Mouse (Mus musculus) G1E (cell line): ENCODE data around the gene Schip1. TPM values are rescaled to one million over a fixed set of nuclear protein-coding genes. Genes with fewer than 3 reads are reported as not detected.

Source experiments
- ATAC-seq: 2 replicates; pipeline ENCODE4 v1.8.0; 2016; ENCODE audit warnings: mild to moderate bottlenecking; ENCODE audit not compliant: insufficient number of reproducible peaks, poor library complexity, low FRiP score, severe bottlenecking; ENCODE audit errors: extremely low read depth
- DNase-seq: peaks from one replicate; pipeline ENCODE4 v3.0.0; 2012; ENCODE audit warnings: low spot score
- H3K27me3 ChIP-seq: 2 replicates; pipeline ENCODE4 v1.6.1; 2012; ENCODE audit warnings: mild to moderate bottlenecking, low read length, inconsistent platforms; ENCODE audit not compliant: insufficient read depth
- H3K36me3 ChIP-seq: replicated peaks from 2 replicates; pipeline ENCODE3; 2012; ENCODE audit warnings: mild to moderate bottlenecking, inconsistent platforms
- H3K4me1 ChIP-seq: 2 replicates; pipeline ENCODE4 v1.6.1; 2012; ENCODE audit warnings: low read depth, low read length, inconsistent platforms, mixed read lengths; ENCODE audit not compliant: insufficient read depth
- H3K4me3 ChIP-seq: 2 replicates; pipeline ENCODE4 v1.5.1; 2012; ENCODE audit warnings: low read depth, mild to moderate bottlenecking, inconsistent platforms, low read length, moderate library complexity, mixed read lengths
- H3K9me3 ChIP-seq: replicated peaks from 2 replicates; pipeline ENCODE4 v1.6.1; 2012; ENCODE audit warnings: inconsistent platforms
- CTCF ChIP-seq: IDR thresholded peaks from 2 replicates; pipeline ENCODE4 v1.5.1; 2012; ENCODE audit warnings: low read depth, low read length, inconsistent platforms, mixed read lengths
- GATA1 ChIP-seq: IDR thresholded peaks from 2 replicates; pipeline ENCODE4 v1.6.1; 2012; ENCODE audit warnings: borderline replicate concordance, low read length, inconsistent platforms, mixed read lengths
- GATA2 ChIP-seq: IDR thresholded peaks from 2 replicates; pipeline ENCODE4 v1.6.1; 2012; ENCODE audit warnings: low read depth, low read length, inconsistent platforms, borderline replicate concordance
- POLR2AphosphoS5 ChIP-seq: IDR thresholded peaks from 2 replicates; pipeline ENCODE4 v1.6.1; 2012; ENCODE audit warnings: low read depth, low read length, inconsistent platforms; ENCODE audit not compliant: insufficient replicate concordance
- TAL1 ChIP-seq: conservative IDR thresholded peaks from 2 replicates; pipeline ENCODE4 v1.6.1; 2012; ENCODE audit warnings: low read depth, low read length, inconsistent platforms, mixed read lengths
- polyA plus RNA-seq: library from polyadenylated mRNA; stranded (reverse); fragments of >175 nt; gene quantifications from 2 replicates; pipeline ENCODE4 v1.2.3, GENCODE M21; 2012
- total RNA-seq, 2 experiments: library from RNA; stranded (forward) in 1 of 2; stranded (reverse) in 1 of 2; fragments of 200-1000 nt in 1 of 2; fragments of >200 nt in 1 of 2; fragmentation: Nextera tagmentation in 1 of 2; gene quantifications; 2 replicates each; pipeline ENCODE4 v1.2.3; 2014 to 2017

The Schip1 gene
- total and polyA plus RNA-seq, 3 experiments: 0.16 TPM; not detected in 2

DNA sequence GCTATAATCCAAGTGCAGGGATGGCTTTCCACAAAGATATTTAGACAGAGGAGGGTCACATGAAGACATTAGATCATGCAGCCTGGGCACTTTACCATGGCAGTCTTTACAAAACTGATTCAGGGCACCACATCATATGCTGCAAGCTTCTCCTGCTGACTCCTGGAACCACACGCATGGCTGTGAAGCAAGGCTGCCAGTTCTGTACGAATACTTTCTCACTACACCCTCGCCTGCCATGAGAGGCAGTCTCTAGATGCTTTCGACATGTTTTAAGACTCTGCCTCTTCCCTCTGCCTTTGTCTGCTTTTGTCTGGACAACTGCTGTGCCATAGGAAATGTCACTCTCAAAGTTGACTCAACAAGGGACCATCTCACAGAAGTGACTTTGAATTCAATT, 145.8 kb downstream of the Schip1 start:
- H3K4me1 ChIP-seq: no peaks in the 10 kb centered on the region
- no peak overlapping the region for H3K4me3 ChIP-seq
- no peak for TF ChIP-seq CTCF
- no peak for TF ChIP-seq GATA2
- TF ChIP-seq TAL1: no peak
- TF ChIP-seq POLR2AphosphoS5: no peak
- no peak for TF ChIP-seq GATA1
- DNase-seq (no peak), ATAC-seq (no peak)
- peaks cover 21% of the 10 kb centered on the region for H3K9me3 ChIP-seq
- no peaks in the 10 kb centered on the region for H3K36me3 ChIP-seq
- no peaks in the 10 kb centered on the region for H3K27me3 ChIP-seq

DNA sequence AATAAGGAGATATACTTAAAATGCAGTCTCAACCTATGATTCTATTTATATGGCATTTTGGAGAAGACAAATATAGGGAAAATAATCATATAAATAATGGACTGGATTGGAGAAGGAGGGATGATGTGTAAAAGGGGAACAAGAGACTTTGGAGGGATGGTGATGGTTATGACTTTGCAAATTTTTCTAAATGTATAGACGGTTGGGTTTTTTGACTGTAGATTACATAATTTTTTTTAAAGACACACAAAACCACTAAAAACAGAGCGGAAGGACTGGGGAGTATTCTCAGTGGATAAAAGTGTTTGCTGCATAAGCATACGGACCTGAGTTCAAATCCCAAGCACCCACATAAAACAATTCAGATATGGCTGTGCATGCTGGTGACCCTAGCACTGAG, 156.8 kb downstream of the Schip1 start:
- TF ChIP-seq POLR2AphosphoS5 (no peak), GATA1 (no peak), TAL1 (no peak), CTCF (no peak), GATA2 (no peak)
- DNase-seq: no peak
- no peak for ATAC-seq
- Histone ChIP-seq H3K4me1 (no peaks in the 10 kb centered on the region), H3K4me3 (no peak overlapping the region), H3K27me3 (no peaks in the 10 kb centered on the region), H3K9me3 (peaks cover 12% of the 10 kb centered on the region), H3K36me3 (no peaks in the 10 kb centered on the region)

DNA sequence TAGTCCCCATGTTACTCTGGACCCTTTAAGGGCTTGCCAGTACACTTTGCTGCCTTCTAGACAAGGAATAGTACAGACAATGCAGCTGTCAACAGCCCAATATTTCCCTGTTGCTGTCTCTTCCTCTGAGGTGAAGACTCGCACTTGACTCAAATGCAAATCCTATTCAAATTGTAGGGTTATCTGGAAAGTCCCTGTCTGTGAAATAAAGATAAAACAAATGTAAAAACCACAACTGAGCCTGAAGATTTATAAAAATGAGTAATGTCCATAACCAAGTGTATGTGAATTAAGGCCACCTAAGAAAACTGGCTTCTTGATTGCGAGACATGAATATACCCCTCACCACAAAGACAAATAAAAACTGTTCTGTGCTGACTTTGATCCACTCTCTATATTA, 175.3 kb downstream of the Schip1 start:
- no peak for ATAC-seq
- TF ChIP-seq CTCF: no peak
- no peak for TF ChIP-seq POLR2AphosphoS5
- TF ChIP-seq GATA1: no peak
- no peak for TF ChIP-seq TAL1
- TF ChIP-seq GATA2: no peak
- Histone ChIP-seq H3K36me3 (no peaks in the 10 kb centered on the region), H3K9me3 (peaks cover 12% of the 10 kb centered on the region), H3K4me3 (no peak overlapping the region), H3K4me1 (no peaks in the 10 kb centered on the region), H3K27me3 (no peaks in the 10 kb centered on the region)
- no peak for DNase-seq

DNA sequence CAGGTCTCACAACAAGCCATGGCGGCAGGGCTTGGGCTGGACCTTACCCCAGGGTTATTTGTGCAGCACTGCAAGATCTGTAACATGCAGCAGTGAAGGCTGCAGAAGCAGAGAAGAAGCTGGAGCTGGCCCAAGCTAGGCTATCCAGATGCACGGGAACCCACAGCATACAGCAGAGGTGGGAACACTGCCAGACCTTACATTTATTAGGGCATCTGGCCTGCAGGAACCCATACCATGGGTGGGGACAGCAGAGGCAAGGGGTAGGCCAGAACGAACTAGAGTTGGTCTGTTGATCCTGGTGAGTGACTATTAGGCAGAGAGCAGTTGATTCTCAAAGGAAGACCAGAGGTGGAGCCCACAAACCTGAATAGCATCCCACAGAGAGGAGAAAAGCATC, 178.6 kb downstream of the Schip1 start:
- Histone ChIP-seq H3K9me3 (peaks cover 11% of the 10 kb centered on the region), H3K27me3 (no peaks in the 10 kb centered on the region), H3K36me3 (no peaks in the 10 kb centered on the region), H3K4me3 (no peak overlapping the region), H3K4me1 (no peaks in the 10 kb centered on the region)
- DNase-seq: no peak
- ATAC-seq: no peak
- TF ChIP-seq GATA1 (no peak), CTCF (no peak), GATA2 (no peak), POLR2AphosphoS5 (no peak), TAL1 (no peak)

DNA sequence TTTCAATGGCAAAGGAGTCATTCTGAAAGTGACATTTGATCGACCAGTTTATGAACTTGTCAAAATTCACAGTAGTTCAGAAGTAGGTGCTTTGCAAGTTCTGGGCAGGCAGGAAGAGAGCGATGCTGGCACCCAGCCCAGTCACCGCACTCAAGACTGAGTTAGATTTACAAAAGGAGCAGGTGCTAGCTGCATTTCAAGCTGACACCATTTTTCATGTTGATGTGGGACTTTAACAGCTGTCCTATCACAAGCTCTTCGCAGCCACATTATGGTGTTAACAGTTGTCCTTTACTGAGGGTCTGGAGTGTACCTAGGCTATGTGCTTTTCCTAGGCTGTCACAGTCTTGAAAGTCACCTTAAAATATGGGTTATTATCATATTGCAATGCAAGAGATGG, 181.6 kb downstream of the Schip1 start:
- no peak overlapping the region for H3K4me3 ChIP-seq
- no peaks in the 10 kb centered on the region for H3K4me1 ChIP-seq
- H3K27me3 ChIP-seq: no peaks in the 10 kb centered on the region
- TF ChIP-seq TAL1 (no peak), POLR2AphosphoS5 (no peak), CTCF (no peak), GATA1 (no peak), GATA2 (no peak)
- peaks cover 11% of the 10 kb centered on the region for H3K9me3 ChIP-seq
- ATAC-seq: no peak
- DNase-seq: no peak
- H3K36me3 ChIP-seq: no peaks in the 10 kb centered on the region

DNA sequence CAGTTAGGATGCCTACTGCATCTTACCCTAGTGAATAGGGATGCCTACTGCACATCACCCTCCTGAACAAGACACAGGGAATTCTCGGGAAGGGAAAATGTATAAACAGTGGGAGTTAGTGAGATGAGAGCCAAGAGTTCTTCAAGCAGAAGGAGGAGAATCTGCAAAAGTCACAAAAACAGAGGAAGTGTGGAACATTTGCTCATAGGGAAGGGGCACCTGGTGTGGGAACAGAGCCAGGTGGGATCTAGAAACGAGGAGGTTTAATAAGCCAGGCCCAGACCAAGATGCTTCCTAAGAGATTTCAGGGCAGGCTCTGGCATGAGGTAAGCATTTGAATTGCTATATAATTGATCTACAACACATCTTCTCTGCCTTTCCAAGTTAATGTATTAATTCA, 186.0 kb downstream of the Schip1 start:
- ATAC-seq (no peak), DNase-seq (no peak)
- Histone ChIP-seq H3K27me3 (no peaks in the 10 kb centered on the region), H3K4me1 (no peaks in the 10 kb centered on the region), H3K36me3 (no peaks in the 10 kb centered on the region), H3K4me3 (no peak overlapping the region), H3K9me3 (peaks cover 13% of the 10 kb centered on the region)
- TF ChIP-seq TAL1: no peak
- no peak for TF ChIP-seq POLR2AphosphoS5
- no peak for TF ChIP-seq GATA2
- TF ChIP-seq CTCF: no peak
- TF ChIP-seq GATA1: no peak

DNA sequence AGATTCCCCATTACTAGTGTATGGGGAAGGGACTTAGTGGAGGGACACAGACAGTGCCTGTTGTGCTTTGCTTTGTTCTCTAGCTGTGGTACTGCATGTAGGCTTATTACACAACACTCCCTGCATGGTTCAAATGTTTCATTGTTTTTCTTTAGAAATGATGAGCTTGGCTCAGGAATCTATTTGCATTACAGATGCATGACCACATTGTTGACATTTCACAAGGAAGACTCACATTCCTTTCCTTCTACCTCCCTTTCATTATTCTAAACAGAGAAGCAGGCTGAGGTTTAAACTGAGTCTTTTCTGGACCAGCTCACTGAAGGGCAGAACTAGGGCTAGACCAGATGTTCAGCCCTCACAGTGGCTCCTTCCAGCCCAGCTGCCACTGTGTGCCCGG, 187.7 kb downstream of the Schip1 start:
- H3K9me3 ChIP-seq: peaks cover 11% of the 10 kb centered on the region
- no peak for ATAC-seq
- no peaks in the 10 kb centered on the region for H3K4me1 ChIP-seq
- no peak for TF ChIP-seq POLR2AphosphoS5
- no peak for TF ChIP-seq CTCF
- no peak for TF ChIP-seq TAL1
- TF ChIP-seq GATA2: no peak
- no peak for TF ChIP-seq GATA1
- H3K27me3 ChIP-seq: no peaks in the 10 kb centered on the region
- no peak overlapping the region for H3K4me3 ChIP-seq
- no peak for DNase-seq
- no peaks in the 10 kb centered on the region for H3K36me3 ChIP-seq
